Mouse (Mus musculus) spleen, adult 2 months (tissue): Measurements from ENCODE around the gene Mfsd4a. TPM values are rescaled to one million over a fixed set of nuclear protein-coding genes. Genes with fewer than 3 reads are reported as not detected.

Experiments used
- DNase-seq, 2 experiments: peaks; one replicate each; pipeline versions ENCODE4 v3.0.0 to v3.0.0-alpha.2; 2012 to 2021; ENCODE audit warnings: low spot score in 2 of 2, low read depth in 1 of 2
- H3K27ac ChIP-seq: fragments of 200-500 bp; 2 replicates; pipeline ENCODE4 v1.5.1; 2012; ENCODE audit warnings: low read length, inconsistent platforms; ENCODE audit not compliant: insufficient read depth
- H3K27me3 ChIP-seq: fragments of 200-500 bp; 2 replicates; pipeline ENCODE4 v1.6.1; 2012; ENCODE audit warnings: mild to moderate bottlenecking, moderate library complexity, low read length, inconsistent platforms; ENCODE audit not compliant: control insufficient read depth, insufficient read depth
- H3K36me3 ChIP-seq: fragments of 200-500 bp; 2 replicates; pipeline ENCODE4 v1.6.1; 2012; ENCODE audit warnings: mild to moderate bottlenecking, low read length, inconsistent platforms; ENCODE audit not compliant: control insufficient read depth, insufficient read depth
- H3K4me1 ChIP-seq: fragments of 200-500 bp; 2 replicates; pipeline ENCODE4 v1.6.1; 2011; ENCODE audit warnings: inconsistent platforms; ENCODE audit not compliant: control insufficient read depth, insufficient read depth, insufficient read length
- H3K4me3 ChIP-seq: fragments of 200-500 bp; 2 replicates; pipeline ENCODE4 v1.5.1; 2011; ENCODE audit warnings: mild to moderate bottlenecking, inconsistent platforms; ENCODE audit not compliant: insufficient read depth, insufficient read length; ENCODE audit errors: extremely low read depth
- CTCF ChIP-seq: fragments of 200-500 bp; IDR thresholded peaks from 2 replicates; pipeline ENCODE4 v1.5.1; 2011; ENCODE audit warnings: mild to moderate bottlenecking, inconsistent platforms; ENCODE audit not compliant: insufficient read depth, insufficient read length, insufficient replicate concordance; ENCODE audit errors: extremely low read depth
- POLR2A ChIP-seq: fragments of 200-500 bp; IDR thresholded peaks from 2 replicates; pipeline ENCODE4 v1.6.1; 2011; ENCODE audit warnings: low read depth, low read length, inconsistent platforms
- WGBS: fragments of 180-500 bp; shearing (Covaris S2); methylation state at CpG from one replicate; pipeline ENCODE4 v1.1.7; 2018; 5-methylcytosine and 5-hydroxymethylcytosine counted together
- polyA plus RNA-seq: library from polyadenylated mRNA; depleted of rRNA; stranded (reverse); fragments of >200 nt; gene quantifications from 2 replicates; pipeline ENCODE4 v1.2.3, GENCODE M21; 2012

The Mfsd4a gene
- polyA plus RNA-seq, 1 experiment, result 1.0 TPM

DNA sequence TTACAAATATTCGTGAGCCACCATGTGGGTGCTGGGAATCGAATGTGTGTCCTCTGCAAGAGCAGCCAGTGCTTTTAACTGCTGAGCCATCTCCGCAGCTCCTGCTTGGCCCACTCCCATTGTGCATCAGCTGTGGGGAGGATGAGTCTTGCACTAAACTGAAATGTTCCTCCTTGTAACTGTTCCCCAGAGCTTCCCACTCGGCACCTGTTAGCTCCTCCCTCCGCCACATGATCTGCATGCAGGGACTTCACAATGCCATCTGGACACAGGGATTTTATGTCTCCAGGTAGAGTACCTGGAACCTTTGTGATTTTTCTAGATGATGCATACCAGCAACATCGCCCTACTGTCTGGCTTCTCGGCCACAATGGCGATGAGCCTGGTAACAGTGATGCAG, 1.6 kb upstream of the Mfsd4a start:
- Histone ChIP-seq H3K27me3 (peaks cover 6% of the 10 kb centered on the region), H3K36me3 (no peaks in the 10 kb centered on the region), H3K4me3 (no peak overlapping the region), H3K27ac (no peak overlapping the region), H3K4me1 (peaks cover 9% of the 10 kb centered on the region; the same call in 1 of the 2 replicates)
- no peak for DNase-seq
- TF ChIP-seq POLR2A, result no peak
- no peak for TF ChIP-seq CTCF
- 93% methylated on average over 8 of the region's 8 CpGs for WGBS

DNA sequence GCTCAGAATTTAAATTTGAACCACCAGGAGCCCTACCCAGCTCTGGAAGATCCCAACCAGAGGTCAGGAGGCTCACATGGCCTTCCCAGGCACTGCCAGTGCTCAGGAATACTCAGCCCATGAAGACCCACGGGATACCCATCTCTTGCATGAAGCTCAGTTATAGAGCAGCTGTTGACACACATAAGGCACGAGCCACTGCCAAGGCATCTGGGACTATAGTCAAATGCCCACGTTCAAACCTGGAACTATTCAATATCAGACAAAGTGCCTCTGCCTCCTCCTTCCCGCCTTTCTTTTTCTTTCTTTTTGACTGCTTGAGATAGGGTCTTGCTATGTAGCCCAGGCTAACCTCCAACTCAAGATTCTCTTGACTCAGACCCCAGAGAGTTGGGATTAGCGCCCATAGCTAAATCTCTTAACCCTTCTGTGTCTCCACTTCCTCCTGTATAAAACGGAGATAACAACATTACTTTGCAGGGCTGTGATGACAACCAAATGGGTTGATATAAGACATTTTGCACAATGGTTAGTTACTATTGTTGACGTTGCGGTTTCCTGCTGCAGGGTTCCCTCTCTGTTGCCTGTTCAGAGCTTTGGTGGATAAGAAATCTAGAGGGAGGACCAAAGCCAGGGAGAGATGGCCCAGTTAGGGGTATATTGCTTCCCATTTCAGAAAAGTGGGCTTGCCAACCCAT, 2.2 kb downstream of the Mfsd4a start:
- no peak for DNase-seq
- Histone ChIP-seq H3K4me3 (no peak overlapping the region), H3K27ac (no peak overlapping the region), H3K4me1 (peaks cover 9% of the 10 kb centered on the region; the same call in 1 of the 2 replicates), H3K36me3 (no peaks in the 10 kb centered on the region), H3K27me3 (peaks cover 6% of the 10 kb centered on the region)
- TF ChIP-seq POLR2A, result no peak
- TF ChIP-seq CTCF, result no peak
- 77% methylated on average over 8 of the region's 8 CpGs for WGBS

DNA sequence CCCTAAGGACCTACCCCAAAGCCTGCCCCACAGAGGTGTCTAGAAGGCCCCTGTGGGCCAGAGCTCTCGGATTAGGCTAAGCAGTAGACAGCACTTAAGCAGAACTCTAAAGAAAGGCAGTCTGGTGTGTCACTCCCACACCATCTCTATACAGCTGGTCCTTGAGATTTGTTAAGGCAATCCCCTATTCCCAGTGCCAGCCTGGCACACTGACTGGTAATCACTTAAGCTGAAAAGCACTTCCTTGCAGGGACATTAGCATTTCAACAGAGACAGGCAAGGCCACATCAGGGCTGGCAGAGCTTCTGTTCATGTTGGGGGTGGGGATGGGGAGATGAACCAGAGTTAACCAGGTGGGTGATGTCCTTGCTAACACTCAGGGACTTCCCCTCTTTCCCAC, 2.9 kb downstream of the Mfsd4a start:
- Histone ChIP-seq H3K36me3 (no peaks in the 10 kb centered on the region), H3K27ac (no peak overlapping the region), H3K4me1 (peaks cover 9% of the 10 kb centered on the region; the same call in 1 of the 2 replicates), H3K27me3 (peaks cover 6% of the 10 kb centered on the region), H3K4me3 (no peak overlapping the region)
- no peak for TF ChIP-seq CTCF
- TF ChIP-seq POLR2A, result no peak
- DNase-seq, result no peak
- 63% methylated on average over 1 of the region's 1 CpGs for WGBS

DNA sequence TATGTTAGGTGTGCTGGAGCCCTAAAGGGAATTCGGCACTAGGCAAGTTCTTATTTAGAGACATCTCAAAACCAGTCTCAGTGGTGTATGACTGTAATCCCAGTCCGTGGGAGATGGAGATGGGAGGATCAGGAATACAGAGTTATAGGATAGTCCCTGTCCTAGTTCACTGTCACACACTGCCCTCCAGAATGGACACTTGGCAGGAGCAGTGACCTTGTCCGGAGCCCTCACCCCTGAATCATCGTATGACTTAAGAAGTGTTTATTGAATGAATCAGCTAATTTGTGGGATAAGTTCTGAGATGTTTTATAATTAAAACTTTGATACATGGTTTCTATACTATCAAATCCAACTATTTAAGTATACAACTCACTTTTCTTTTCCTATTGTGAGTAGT, 4.8 kb downstream of the Mfsd4a start:
- DNase-seq, result no peak
- no peak for TF ChIP-seq CTCF
- H3K4me3 ChIP-seq, result no peak overlapping the region
- whole genome bisulfite sequencing, result 85% methylated on average over 4 of the region's 4 CpGs
- peaks cover 6% of the 10 kb centered on the region for H3K27me3 ChIP-seq
- H3K4me1 ChIP-seq, result peaks cover 9% of the 10 kb centered on the region; the same call in 1 of the 2 replicates
- no peak overlapping the region for H3K27ac ChIP-seq
- H3K36me3 ChIP-seq, result no peaks in the 10 kb centered on the region

DNA sequence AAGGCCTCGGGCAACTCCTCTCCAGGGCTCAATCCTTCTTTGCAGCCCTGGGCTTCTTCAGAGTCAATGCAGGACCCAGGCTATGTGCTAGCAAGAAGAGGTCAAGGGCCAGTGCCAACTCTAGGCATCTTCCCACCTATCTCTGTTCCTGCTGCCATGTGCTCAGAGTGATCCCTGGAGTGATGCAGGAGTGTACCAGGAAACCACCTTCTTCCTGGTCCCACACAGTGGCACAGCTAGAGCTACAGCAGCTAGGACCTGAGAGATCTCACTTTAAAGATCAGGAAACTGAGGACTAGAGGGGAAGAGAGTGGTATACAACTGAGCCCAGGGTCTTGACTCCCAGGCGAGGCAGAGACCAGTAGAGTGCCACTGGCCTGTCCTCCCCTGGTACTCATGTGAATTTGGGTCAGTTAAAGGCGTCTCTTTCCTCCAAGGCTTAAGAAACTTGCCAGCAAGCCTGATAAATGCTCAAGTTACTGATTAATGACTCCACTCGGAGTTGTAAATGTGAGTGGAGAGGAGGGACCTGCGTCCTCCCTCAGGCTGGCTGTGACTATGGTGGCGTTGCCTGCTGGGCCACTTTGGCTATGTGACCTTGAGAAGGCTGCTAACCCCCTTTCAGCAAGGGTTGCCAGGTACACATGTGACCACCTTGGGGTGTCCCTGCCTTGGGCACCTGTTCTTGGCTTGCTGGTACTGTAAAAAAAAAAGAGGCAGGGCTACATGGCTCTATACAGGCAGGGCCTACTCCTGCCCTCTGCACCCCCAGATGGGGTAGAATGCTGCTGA, 5.9 kb downstream of the Mfsd4a start:
- Histone ChIP-seq H3K4me1 (no peaks in the 10 kb centered on the region), H3K4me3 (no peak overlapping the region), H3K27ac (no peak overlapping the region), H3K27me3 (no peaks in the 10 kb centered on the region), H3K36me3 (no peaks in the 10 kb centered on the region)
- DNase-seq, result no peak
- 78% methylated on average over 6 of the region's 6 CpGs for WGBS
- TF ChIP-seq POLR2A (no peak), CTCF (no peak)

DNA sequence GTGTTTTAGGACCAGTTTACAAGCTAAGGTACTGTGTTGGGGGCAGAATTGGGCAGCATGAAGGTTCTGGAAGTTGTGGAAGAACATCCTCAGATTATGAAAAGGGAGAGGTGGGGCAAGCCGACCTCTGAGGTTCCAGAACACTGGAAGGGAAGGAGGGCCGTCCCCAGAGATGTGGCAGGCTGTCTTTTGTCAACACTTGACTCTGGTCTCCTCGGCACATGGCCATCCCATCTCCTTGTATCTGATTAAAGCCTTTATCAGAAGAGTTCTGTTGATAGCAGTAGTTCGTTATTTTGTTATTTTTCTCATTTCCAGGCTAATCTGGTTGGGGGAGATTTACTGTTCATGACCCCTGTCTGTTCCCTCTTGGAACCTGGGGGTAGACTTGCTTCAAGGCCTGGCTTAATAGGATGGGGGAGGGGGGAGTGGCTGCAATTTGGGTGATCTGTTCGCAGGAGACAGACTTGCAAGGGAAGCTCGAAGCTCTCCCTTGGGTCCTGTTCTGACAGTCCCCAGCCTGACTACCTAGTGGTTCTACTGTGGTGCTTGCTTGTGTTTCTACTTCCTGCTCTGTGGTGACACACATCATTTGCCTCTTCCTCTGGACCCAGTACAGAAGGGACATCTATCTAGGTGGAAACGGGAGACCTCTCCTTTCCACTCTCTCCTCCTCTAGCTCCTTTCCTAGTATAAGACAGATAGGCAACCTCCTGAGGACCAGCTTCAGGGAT, 7.7 kb downstream of the Mfsd4a start:
- 41% methylated on average over 7 of the region's 7 CpGs for WGBS
- no peak for TF ChIP-seq CTCF
- no peak for TF ChIP-seq POLR2A
- no peak overlapping the region for H3K27ac ChIP-seq

More for the DNA sequence above, 7.7 kb downstream of the Mfsd4a start:
- no peaks in the 10 kb centered on the region for H3K36me3 ChIP-seq
- H3K27me3 ChIP-seq, result no peaks in the 10 kb centered on the region
- no peak overlapping the region for H3K4me3 ChIP-seq
- no peaks in the 10 kb centered on the region for H3K4me1 ChIP-seq
- DNase-seq, result no peak
